Mouse (Mus musculus): ENCODE measurements around the gene C2cd2l. TPM values are rescaled to one million over a fixed set of nuclear protein-coding genes. Genes with fewer than 3 reads are reported as not detected.

Gene C2cd2l
- polyA plus RNA-seq, 1 experiment from 2014 or later = 10.3 TPM

DNA sequence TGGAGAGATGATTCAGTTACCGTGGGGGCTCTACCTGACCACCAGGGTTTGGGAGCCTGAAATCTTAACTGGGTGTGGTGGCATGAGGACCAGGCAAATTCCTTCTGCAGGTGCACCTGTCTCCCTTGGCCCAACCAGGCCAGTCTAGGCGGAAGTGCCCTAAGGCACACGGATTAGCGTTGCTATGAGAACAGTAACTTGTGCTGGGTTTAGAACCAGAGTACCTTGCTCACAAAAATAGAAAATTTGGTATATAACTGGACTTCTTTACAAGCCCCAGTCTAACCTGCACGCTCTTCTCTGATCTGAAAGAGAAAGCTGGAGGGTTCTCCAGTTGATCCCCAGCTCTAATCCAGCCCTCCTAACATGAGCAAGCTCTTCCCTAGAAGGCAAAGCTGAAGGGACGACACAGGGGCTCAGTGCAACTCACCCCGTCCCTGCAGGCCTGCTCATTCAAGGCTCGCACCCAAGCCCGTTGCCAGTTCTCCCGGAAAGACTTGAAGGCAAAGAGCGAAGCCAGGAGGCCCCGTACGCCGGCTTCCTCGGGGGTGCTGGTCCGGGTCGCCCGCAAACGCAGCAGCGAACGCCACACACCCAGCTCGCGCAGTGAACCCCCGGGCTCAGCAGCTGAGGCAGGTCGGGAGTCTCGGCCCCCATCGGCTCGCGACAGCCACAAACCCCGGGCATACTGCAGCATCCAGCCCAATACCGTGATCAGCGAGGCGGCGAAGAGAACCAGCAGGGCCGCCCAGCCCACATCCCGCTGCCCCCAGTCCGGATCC, 789 bp downstream of the C2cd2l start:
- Histone ChIP-seq H3K4me2 (replicated peaks; ENCODE audit: low read depth, low read length) (peak overlapping the region; percentile 89), H3K36me3 (ENCODE audit: insufficient read depth, low read length) (peaks cover 8% of the 10 kb centered on the region; the same call in 1 of the 2 replicates), H3K4me3 (ENCODE audit: low read depth, low read length) (peak overlapping the region; percentile 69), H3K4me1 (ENCODE audit: insufficient read depth, low read depth, low read length) (peaks cover 16% of the 10 kb centered on the region), H3K9ac (replicated peaks; ENCODE audit: low read depth) (peak overlapping the region; percentile 73), H3K27ac (ENCODE audit: low read length) (peak overlapping the region; percentile 57), H3K27me3 (replicated peaks; ENCODE audit: insufficient read depth, low read length) (no peaks in the 10 kb centered on the region), H3K9me3 (ENCODE audit: low read length) (no peaks in the 10 kb centered on the region)
- TF ChIP-seq EP300 (IDR thresholded peaks at IDR 0.05) (no peak), CTCF (IDR thresholded peaks at IDR 0.05) (no peak)
- no peak for ATAC-seq
- peak; percentile 28 for DNase-seq (ENCODE audit: low spot score)
- 2% methylated on average over 37 of the region's 37 CpGs for WGBS

DNA sequence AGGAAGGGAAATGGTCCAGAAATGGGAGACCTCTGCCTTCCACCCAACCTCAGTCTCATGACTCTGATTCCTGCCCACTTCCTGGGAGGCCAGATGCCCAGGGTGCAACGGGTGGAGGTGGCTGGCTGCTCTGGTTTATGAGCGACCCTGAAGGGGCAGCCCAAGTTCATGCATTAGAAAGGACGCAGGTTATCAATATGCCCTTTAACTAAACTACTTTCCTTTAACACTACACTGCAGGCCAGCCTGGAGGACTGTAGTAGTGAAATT, 1.3 kb downstream of the C2cd2l start:
- DNase-seq (ENCODE audit: low spot score) = no peak
- peak overlapping the region; percentile 69 for H3K4me3 ChIP-seq (ENCODE audit: low read depth, low read length)
- H3K4me2 ChIP-seq (replicated peaks; ENCODE audit: low read depth, low read length) = peak overlapping the region; percentile 89
- H3K27ac ChIP-seq (ENCODE audit: low read length) = no peak overlapping the region
- H3K4me1 ChIP-seq (ENCODE audit: insufficient read depth, low read depth, low read length) = peaks cover 16% of the 10 kb centered on the region
- no peak for ATAC-seq
- peaks cover 12% of the 10 kb centered on the region; the same call in 1 of the 2 replicates for H3K36me3 ChIP-seq (ENCODE audit: insufficient read depth, low read length)
- H3K9me3 ChIP-seq (ENCODE audit: low read length) = no peaks in the 10 kb centered on the region
- 31% methylated on average over 3 of the region's 3 CpGs for WGBS
- no peak for TF ChIP-seq EP300 (IDR thresholded peaks at IDR 0.05)
- TF ChIP-seq CTCF (IDR thresholded peaks at IDR 0.05) = no peak
- no peaks in the 10 kb centered on the region for H3K27me3 ChIP-seq (replicated peaks; ENCODE audit: insufficient read depth, low read length)
- H3K9ac ChIP-seq (replicated peaks; ENCODE audit: low read depth) = no peak overlapping the region

DNA sequence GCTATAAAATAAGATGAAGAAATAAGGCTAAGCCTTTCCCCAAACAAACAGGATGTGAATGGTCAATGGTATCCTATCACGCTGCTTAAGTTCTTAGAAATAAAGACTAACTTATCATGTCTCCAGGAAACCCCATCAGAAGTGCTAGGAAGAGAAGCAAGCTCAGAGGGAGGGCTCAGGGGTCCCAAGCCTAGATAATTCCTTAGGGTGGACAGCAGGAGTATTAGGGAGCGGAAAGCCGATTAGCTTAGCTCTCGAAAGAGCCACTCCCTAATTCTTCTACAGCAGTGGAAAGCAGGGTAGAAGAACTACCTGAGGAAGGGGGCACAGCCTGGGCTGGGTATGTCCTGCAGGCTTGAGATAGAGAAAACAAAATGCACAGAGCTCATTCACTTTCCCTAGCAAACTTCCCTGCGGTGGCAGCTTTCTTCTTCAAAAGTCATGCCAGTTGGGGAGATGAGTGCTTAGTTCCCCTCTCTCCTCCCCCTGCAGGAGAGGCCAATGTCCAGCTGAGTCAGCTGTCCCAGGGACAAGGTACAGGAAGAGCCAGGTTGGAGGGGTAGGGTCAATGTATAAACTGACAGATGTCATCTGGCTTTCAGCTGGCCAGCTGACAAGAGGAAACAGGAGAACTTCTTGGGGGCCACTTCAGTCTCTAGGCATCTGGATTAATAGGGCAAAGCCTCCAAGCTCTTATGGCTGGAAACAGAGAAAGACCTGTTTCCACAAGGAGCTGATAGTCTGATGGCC, 1.8 kb downstream of the C2cd2l start:
- peaks cover 16% of the 10 kb centered on the region for H3K4me1 ChIP-seq (ENCODE audit: insufficient read depth, low read depth, low read length)
- H3K36me3 ChIP-seq (ENCODE audit: insufficient read depth, low read length) = peaks cover 17% of the 10 kb centered on the region
- WGBS = 43% methylated on average over 5 of the region's 5 CpGs
- peak overlapping the region; percentile 9; the same call in 1 of the 2 replicates for H3K27ac ChIP-seq (ENCODE audit: low read length)
- DNase-seq (ENCODE audit: low spot score) (no peak), ATAC-seq (no peak)
- no peaks in the 10 kb centered on the region for H3K27me3 ChIP-seq (replicated peaks; ENCODE audit: insufficient read depth, low read length)
- H3K9ac ChIP-seq (replicated peaks; ENCODE audit: low read depth) = no peak overlapping the region
- H3K9me3 ChIP-seq (ENCODE audit: low read length) = no peaks in the 10 kb centered on the region
- H3K4me3 ChIP-seq (ENCODE audit: low read depth, low read length) = peak overlapping the region; percentile 69; the same call in 1 of the 2 replicates
- H3K4me2 ChIP-seq (replicated peaks; ENCODE audit: low read depth, low read length) = peak overlapping the region; percentile 89
- TF ChIP-seq CTCF (IDR thresholded peaks at IDR 0.05) (no peak; the same call in 1 of the 2 replicates), EP300 (IDR thresholded peaks at IDR 0.05) (no peak)

DNA sequence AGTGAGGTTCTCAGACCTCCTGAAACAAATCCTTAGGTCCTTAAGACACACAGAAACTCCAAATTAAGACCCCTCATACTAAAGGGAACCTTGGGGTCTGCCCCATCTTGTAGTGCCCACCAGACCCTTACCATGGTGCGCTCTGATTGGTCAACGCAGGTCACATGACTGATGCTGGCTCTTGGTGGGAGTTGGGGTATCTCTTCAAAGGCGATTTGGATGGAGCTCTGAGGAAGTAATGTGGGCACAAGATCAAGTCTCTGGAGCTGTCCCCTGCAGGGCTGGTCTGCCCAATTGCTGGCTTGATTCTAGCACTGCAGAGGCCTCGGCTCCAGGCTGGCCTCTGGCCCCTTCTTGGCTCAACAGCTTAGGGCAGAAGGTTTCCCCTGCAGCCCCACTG, 2.6 kb downstream of the C2cd2l start:
- no peak for DNase-seq (ENCODE audit: low spot score)
- peaks cover 20% of the 10 kb centered on the region for H3K36me3 ChIP-seq (ENCODE audit: insufficient read depth, low read length)
- H3K4me3 ChIP-seq (ENCODE audit: low read depth, low read length) = no peak overlapping the region
- H3K27ac ChIP-seq (ENCODE audit: low read length) = no peak overlapping the region
- 69% methylated on average over 4 of the region's 4 CpGs for WGBS
- H3K4me1 ChIP-seq (ENCODE audit: insufficient read depth, low read depth, low read length) = peaks cover 16% of the 10 kb centered on the region
- no peak overlapping the region for H3K9ac ChIP-seq (replicated peaks; ENCODE audit: low read depth)
- no peak for ATAC-seq
- no peak for TF ChIP-seq EP300 (IDR thresholded peaks at IDR 0.05)
- TF ChIP-seq CTCF (IDR thresholded peaks at IDR 0.05) = no peak
- no peaks in the 10 kb centered on the region for H3K27me3 ChIP-seq (replicated peaks; ENCODE audit: insufficient read depth, low read length)
- H3K9me3 ChIP-seq (ENCODE audit: low read length) = no peaks in the 10 kb centered on the region
- H3K4me2 ChIP-seq (replicated peaks; ENCODE audit: low read depth, low read length) = 0 out of 2 replicates have a peak overlapping the region, but pooled peaks have one; percentile 8

DNA sequence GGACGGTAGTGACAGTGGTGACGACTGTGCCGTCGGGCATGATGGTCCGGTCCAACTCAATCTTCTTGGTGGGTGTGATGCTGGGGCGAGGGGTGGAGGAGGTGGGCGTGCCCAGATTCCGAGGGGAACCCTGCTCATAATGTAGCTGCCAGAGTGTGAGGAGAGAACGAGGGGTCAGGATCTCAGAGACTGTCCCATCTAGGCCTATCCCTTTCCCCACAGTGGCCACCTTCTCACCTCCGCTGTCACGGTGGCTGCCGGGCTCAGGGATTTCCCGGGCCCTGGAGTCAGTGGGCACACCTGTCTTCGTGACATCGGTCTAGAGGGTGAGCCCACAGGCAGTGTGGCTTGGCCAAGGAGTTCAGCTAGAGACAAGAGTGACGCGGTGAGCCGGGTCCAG, 5.2 kb downstream of the C2cd2l start:
- H3K4me3 ChIP-seq (ENCODE audit: low read depth, low read length) = no peak overlapping the region
- no peaks in the 10 kb centered on the region for H3K9me3 ChIP-seq (ENCODE audit: low read length)
- TF ChIP-seq CTCF (IDR thresholded peaks at IDR 0.05) (no peak), EP300 (IDR thresholded peaks at IDR 0.05) (no peak)
- no peak overlapping the region for H3K4me2 ChIP-seq (replicated peaks; ENCODE audit: low read depth, low read length)
- DNase-seq (ENCODE audit: low spot score) (no peak), ATAC-seq (no peak)
- no peaks in the 10 kb centered on the region for H3K27me3 ChIP-seq (replicated peaks; ENCODE audit: insufficient read depth, low read length)
- 93% methylated on average over 18 of the region's 18 CpGs for WGBS
- no peak overlapping the region for H3K9ac ChIP-seq (replicated peaks; ENCODE audit: low read depth)
- peaks cover 20% of the 10 kb centered on the region for H3K36me3 ChIP-seq (ENCODE audit: insufficient read depth, low read length)
- H3K27ac ChIP-seq (ENCODE audit: low read length) = no peak overlapping the region
- H3K4me1 ChIP-seq (ENCODE audit: insufficient read depth, low read depth, low read length) = peaks cover 9% of the 10 kb centered on the region; the same call in 1 of the 2 replicates

DNA sequence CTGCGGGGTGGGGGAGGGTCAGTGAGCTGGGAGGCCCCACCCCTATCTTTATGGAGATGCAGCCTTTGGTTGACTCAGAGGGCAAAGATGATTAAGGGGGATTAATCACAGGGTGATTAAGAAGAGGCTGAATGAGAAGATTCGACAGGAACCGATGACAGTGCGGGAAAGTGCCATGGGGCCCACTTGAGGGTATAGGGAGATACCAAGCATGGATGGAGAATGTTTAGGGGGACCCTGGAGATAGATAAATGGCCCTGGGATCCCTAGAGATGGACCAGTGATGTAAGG, 5.9 kb downstream of the C2cd2l start:
- H3K4me2 ChIP-seq (replicated peaks; ENCODE audit: low read depth, low read length) = no peak overlapping the region
- no peak for ATAC-seq
- H3K4me3 ChIP-seq (ENCODE audit: low read depth, low read length) = no peak overlapping the region
- H3K27me3 ChIP-seq (replicated peaks; ENCODE audit: insufficient read depth, low read length) = no peaks in the 10 kb centered on the region
- H3K36me3 ChIP-seq (ENCODE audit: insufficient read depth, low read length) = peaks cover 20% of the 10 kb centered on the region
- TF ChIP-seq EP300 (IDR thresholded peaks at IDR 0.05) = no peak
- no peak for TF ChIP-seq CTCF (IDR thresholded peaks at IDR 0.05)
- H3K9ac ChIP-seq (replicated peaks; ENCODE audit: low read depth) = no peak overlapping the region
- no peaks in the 10 kb centered on the region for H3K9me3 ChIP-seq (ENCODE audit: low read length)
- 69% methylated on average over 4 of the region's 4 CpGs for WGBS
- peaks cover 9% of the 10 kb centered on the region; the same call in 1 of the 2 replicates for H3K4me1 ChIP-seq (ENCODE audit: insufficient read depth, low read depth, low read length)
- no peak overlapping the region for H3K27ac ChIP-seq (ENCODE audit: low read length)
- DNase-seq (ENCODE audit: low spot score) = no peak

Data from lung, postnatal 0 days (tissue).